Mouse (Mus musculus) lung, postnatal 0 days (tissue): ENCODE measurements around the gene Tex33. TPM values are rescaled to one million over a fixed set of nuclear protein-coding genes. Genes with fewer than 3 reads are reported as not detected.

Experiments
- ATAC-seq: fragments of 200-750 bp; cut with Nextera tagmentation; 2 replicates; pipeline ENCODE4 v1.8.0; 2017; ENCODE audit warnings: moderate library complexity
- DNase-seq: peaks from one replicate; pipeline ENCODE4 v3.0.0-alpha.2; 2016; ENCODE audit warnings: low spot score
- H3K27ac ChIP-seq: fragments of 300-500 bp; sonication (generic); 2 replicates; pipeline ENCODE4 v1.5.1; 2014; ENCODE audit warnings: antibody characterized with exemption, mild to moderate bottlenecking, low read length, mixed read lengths
- H3K27me3 ChIP-seq: fragments of 300-500 bp; sonication (generic); replicated peaks from 2 replicates; pipeline ENCODE4 v1.6.1; 2014; ENCODE audit warnings: low read length, mixed read lengths; ENCODE audit not compliant: insufficient read depth
- H3K36me3 ChIP-seq: fragments of 300-500 bp; sonication (generic); 2 replicates; pipeline ENCODE4 v1.6.1; 2014; ENCODE audit warnings: low read length, mixed read lengths; ENCODE audit not compliant: insufficient read depth
- H3K4me1 ChIP-seq: fragments of 300-500 bp; sonication (generic); 2 replicates; pipeline ENCODE4 v1.6.1; 2014; ENCODE audit warnings: antibody characterized with exemption, low read depth, low read length, mixed read lengths; ENCODE audit not compliant: insufficient read depth
- H3K4me2 ChIP-seq: fragments of 300-500 bp; sonication (generic); replicated peaks from 2 replicates; pipeline ENCODE4 v1.6.1; 2014; ENCODE audit warnings: low read depth, mild to moderate bottlenecking, low read length, moderate library complexity, mixed read lengths
- H3K4me3 ChIP-seq: fragments of 300-500 bp; sonication (generic); 2 replicates; pipeline ENCODE4 v1.5.1; 2014; ENCODE audit warnings: low read depth, low read length
- H3K9ac ChIP-seq: fragments of 300-500 bp; sonication (generic); replicated peaks from 2 replicates; pipeline ENCODE4 v1.6.1; 2014; ENCODE audit warnings: low read depth, mild to moderate bottlenecking
- H3K9me3 ChIP-seq: fragments of 300-500 bp; sonication (generic); 2 replicates; pipeline ENCODE4 v1.6.1; 2016; ENCODE audit warnings: low read length, mixed read lengths
- CTCF ChIP-seq: IDR thresholded peaks from 2 replicates; pipeline ENCODE4 v1.5.1; 2016; ENCODE audit warnings: antibody characterized with exemption, mild to moderate bottlenecking
- EP300 ChIP-seq: IDR thresholded peaks from 2 replicates; pipeline ENCODE4 v1.6.1; 2016; ENCODE audit warnings: antibody characterized with exemption, mild to moderate bottlenecking, control low read depth
- WGBS: fragments of 180-500 bp; shearing (Covaris S2); extraction: QIAGEN DNeasy Blood & Tissue Kit; methylation state at CpG from one replicate; pipeline ENCODE4 v1.1.7; 2014; 5-methylcytosine and 5-hydroxymethylcytosine counted together
- polyA plus RNA-seq: library from polyadenylated mRNA; unstranded; fragments of >200 nt; fragmentation: Nextera tagmentation; extraction: Ambion mirVana; gene quantifications from 2 replicates; pipeline ENCODE4 v1.2.1, GENCODE M21; 2015

The Tex33 gene
- polyA plus RNA-seq, 1 experiment from 2014 or later, result not detected

DNA sequence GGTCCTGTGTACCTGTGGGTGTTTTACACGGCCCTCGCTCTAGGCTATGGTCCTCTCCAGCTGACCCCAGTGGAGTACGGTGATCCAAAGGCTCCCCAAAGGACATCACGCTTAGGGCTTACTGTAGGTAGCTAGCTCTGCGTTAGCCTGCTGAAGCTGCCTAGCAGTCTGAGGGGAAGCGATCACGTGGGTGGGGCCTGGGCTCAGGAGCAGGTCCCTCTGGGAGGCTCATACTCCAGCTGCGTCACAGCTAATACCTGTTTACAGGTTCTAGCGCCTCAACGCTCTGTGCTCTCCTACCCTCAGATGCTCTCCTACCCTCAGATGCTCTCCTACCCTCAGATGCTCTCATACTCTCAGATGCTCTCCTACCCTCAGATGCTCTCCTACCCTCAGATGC lies 35.2 kb upstream of the Tex33 start:
- H3K27ac ChIP-seq, result no peak overlapping the region
- TF ChIP-seq CTCF, result no peak
- no peak for TF ChIP-seq EP300
- peaks cover 9% of the 10 kb centered on the region; the same call in 1 of the 2 replicates for H3K4me1 ChIP-seq
- 91% methylated on average over 10 of the region's 10 CpGs for WGBS
- ATAC-seq, result no peak
- H3K4me2 ChIP-seq, result no peak overlapping the region
- H3K27me3 ChIP-seq, result no peaks in the 10 kb centered on the region
- H3K9ac ChIP-seq, result no peak overlapping the region
- H3K4me3 ChIP-seq, result no peak overlapping the region
- DNase-seq, result no peak
- peaks cover 3% of the 10 kb centered on the region; the same call in 1 of the 2 replicates for H3K36me3 ChIP-seq
- H3K9me3 ChIP-seq, result no peaks in the 10 kb centered on the region

GRCm38 (mm10) chr15:78429871-78430622 lies 34.3 kb upstream of the Tex33 start:
- Histone ChIP-seq H3K9ac (no peak overlapping the region), H3K4me1 (peaks cover 9% of the 10 kb centered on the region; the same call in 1 of the 2 replicates), H3K4me2 (peak overlapping the region; percentile 74; the same call in 1 of the 2 replicates), H3K36me3 (no peaks in the 10 kb centered on the region), H3K27me3 (no peaks in the 10 kb centered on the region), H3K4me3 (no peak overlapping the region), H3K9me3 (no peaks in the 10 kb centered on the region), H3K27ac (peak overlapping the region; percentile 75)
- ATAC-seq, result peak; percentile 35
- no peak for TF ChIP-seq EP300
- no peak for TF ChIP-seq CTCF
- 67% methylated on average over 13 of the region's 13 CpGs for WGBS
- no peak for DNase-seq

DNA sequence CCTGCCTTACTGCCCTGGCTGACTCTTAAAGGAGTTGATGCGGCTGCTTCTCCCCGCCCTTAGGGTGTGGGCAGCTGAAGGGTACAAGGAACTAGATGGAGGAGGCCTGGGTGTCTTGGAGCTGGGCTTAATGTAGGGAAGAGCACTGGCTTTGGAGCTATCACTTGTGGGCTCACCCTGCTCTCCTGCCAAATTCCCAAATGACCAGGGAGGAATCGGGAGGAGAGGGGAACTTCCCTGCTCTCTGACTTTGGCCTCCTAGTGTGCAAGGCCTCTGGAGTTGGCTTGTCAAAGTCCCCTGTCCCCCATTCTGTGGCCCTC lies 33.4 kb upstream of the Tex33 start:
- peak overlapping the region; percentile 29; the same call in 1 of the 2 replicates for H3K9ac ChIP-seq
- peaks cover 9% of the 10 kb centered on the region; the same call in 1 of the 2 replicates for H3K4me1 ChIP-seq
- H3K4me2 ChIP-seq, result peak overlapping the region; percentile 74
- WGBS, result 12% methylated on average over 3 of the region's 3 CpGs
- H3K4me3 ChIP-seq, result peak overlapping the region; percentile 59
- H3K27ac ChIP-seq, result peak overlapping the region; percentile 75; the same call in 1 of the 2 replicates
- ATAC-seq, result no peak
- DNase-seq, result no peak
- no peaks in the 10 kb centered on the region for H3K36me3 ChIP-seq
- no peaks in the 10 kb centered on the region for H3K9me3 ChIP-seq
- no peaks in the 10 kb centered on the region for H3K27me3 ChIP-seq
- TF ChIP-seq CTCF, result no peak

DNA sequence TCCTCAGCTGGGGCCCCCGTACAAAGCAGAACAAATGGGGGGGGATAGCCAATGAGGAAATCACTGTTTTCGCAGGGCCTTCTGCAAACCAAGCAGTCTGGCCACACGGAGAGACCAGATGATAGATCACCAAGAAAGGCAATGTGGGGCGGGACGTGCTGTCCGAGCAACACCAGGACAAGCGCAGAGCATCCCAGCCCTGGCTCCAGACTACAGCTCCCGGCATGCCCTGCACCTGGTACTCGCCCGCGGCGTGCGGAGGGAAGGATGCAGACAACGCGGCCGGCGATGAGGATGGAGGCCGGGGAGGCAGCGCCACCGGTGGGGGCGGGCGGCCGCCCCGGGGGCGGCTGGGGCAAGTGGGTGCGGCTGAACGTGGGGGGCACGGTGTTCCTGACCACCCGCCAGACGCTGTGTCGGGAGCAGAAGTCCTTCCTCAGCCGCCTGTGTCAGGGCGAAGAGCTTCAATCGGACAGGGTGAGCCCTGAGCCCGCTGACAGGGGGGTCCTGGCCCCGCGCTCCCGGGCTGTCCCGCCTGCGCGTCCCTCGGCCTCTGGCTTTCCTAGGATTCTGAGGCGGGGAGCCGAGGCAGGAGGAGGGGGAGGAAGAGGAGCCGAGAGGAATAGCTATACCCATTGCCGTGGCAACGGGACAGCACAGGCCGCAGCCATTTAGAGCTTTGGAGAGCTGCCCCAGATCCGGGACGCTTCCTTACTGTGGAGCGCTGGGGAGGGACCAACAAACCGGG lies 32.9 kb upstream of the Tex33 start, which contains the start of gene Kctd17:
Gene Kctd17 (plus strand): TSS at position 174 of the 748 bp plus-strand sequence.
- Histone ChIP-seq H3K4me2 (peak within 1 kb of the TSS; percentile 74), H3K4me1 (peaks cover 9% of the 10 kb centered on the region; the same call in 1 of the 2 replicates), H3K9ac (peak within 1 kb of the TSS; percentile 29; the same call in 1 of the 2 replicates), H3K9me3 (no peaks in the 10 kb centered on the region), H3K27me3 (no peaks in the 10 kb centered on the region), H3K36me3 (no peaks in the 10 kb centered on the region), H3K4me3 (peak within 1 kb of the TSS; percentile 59), H3K27ac (peak within 1 kb of the TSS; percentile 75; the same call in 1 of the 2 replicates)
- WGBS, result 1% methylated on average over 47 of the region's 52 CpGs
- 0 out of 2 replicates have a peak, but pooled peaks have one; percentile 3 for TF ChIP-seq CTCF
- TF ChIP-seq EP300, result no peak
- ATAC-seq, result peak; percentile 79
- peak; percentile 73 for DNase-seq

- Histone ChIP-seq H3K27ac (no peak overlapping the region), H3K4me3 (no peak overlapping the region), H3K9ac (no peak overlapping the region), H3K27me3 (no peaks in the 10 kb centered on the region), H3K9me3 (no peaks in the 10 kb centered on the region), H3K36me3 (no peaks in the 10 kb centered on the region), H3K4me1 (peaks cover 9% of the 10 kb centered on the region; the same call in 1 of the 2 replicates), H3K4me2 (no peak overlapping the region)
- TF ChIP-seq CTCF (peak; percentile 31), EP300 (no peak)
- ATAC-seq (no peak), DNase-seq (no peak)
- WGBS, result 67% methylated on average over 4 of the region's 4 CpGs
These were observed 29.5 kb upstream of the Tex33 start for GRCm38 (mm10) chr15:78425230-78425629.

GRCm38 (mm10) chr15:78424507-78424906 lies 28.8 kb upstream of the Tex33 start:
- Histone ChIP-seq H3K4me1 (peaks cover 8% of the 10 kb centered on the region; the same call in 1 of the 2 replicates), H3K4me3 (no peak overlapping the region), H3K27ac (no peak overlapping the region), H3K27me3 (no peaks in the 10 kb centered on the region), H3K36me3 (no peaks in the 10 kb centered on the region), H3K9me3 (no peaks in the 10 kb centered on the region), H3K4me2 (no peak overlapping the region), H3K9ac (no peak overlapping the region)
- WGBS, result 16% methylated on average over 11 of the region's 11 CpGs
- no peak for TF ChIP-seq EP300
- 0 out of 2 replicates have a peak, but pooled peaks have one; percentile 9 for TF ChIP-seq CTCF
- DNase-seq (peak; percentile 75), ATAC-seq (peak; percentile 9; the same call in 1 of the 2 replicates)
